Comparison of ENCODE assay signal across 28 mouse cellular contexts in genomic region chr5:126566226-126566625, GRCm38 (mm10).
"Had no signal": no experiment of that assay in that cellular context is flagged by ENCODE, and none has a peak within 500 bp of the region (broad histone marks: within the 10 kb centered on the region; RNA-seq: fewer than 3 reads in every experiment).

No protein-coding gene starts in this region.

- H3K36me3 ChIP-seq: embryonic facial prominence, embryonic 10.5 days; embryonic facial prominence, embryonic 12.5 days; embryonic facial prominence, embryonic 13.5 days; embryonic facial prominence, embryonic 15.5 days; forebrain, embryonic 10.5 days; forebrain, embryonic 12.5 days; forebrain, embryonic 15.5 days had no signal

- H3K9me3 ChIP-seq: embryonic facial prominence, embryonic 10.5 days; embryonic facial prominence, embryonic 12.5 days; embryonic facial prominence, embryonic 13.5 days; embryonic facial prominence, embryonic 15.5 days; forebrain, embryonic 10.5 days; forebrain, embryonic 12.5 days; forebrain, embryonic 13.5 days; forebrain, embryonic 15.5 days had no signal

- ATAC-seq: forebrain, embryonic 13.5 days; forebrain, embryonic 14.5 days; forebrain, embryonic 15.5 days; forebrain, embryonic 16.5 days; forebrain, postnatal 0 days had no signal

- H3K27me3 ChIP-seq: embryonic facial prominence, embryonic 12.5 days; embryonic facial prominence, embryonic 13.5 days; embryonic facial prominence, embryonic 15.5 days; forebrain, embryonic 12.5 days; forebrain, embryonic 13.5 days; forebrain, embryonic 15.5 days had no signal

- H3K4me1 ChIP-seq: embryonic facial prominence, embryonic 10.5 days; embryonic facial prominence, embryonic 12.5 days; embryonic facial prominence, embryonic 13.5 days; embryonic facial prominence, embryonic 15.5 days; forebrain, embryonic 10.5 days; forebrain, embryonic 12.5 days; forebrain, embryonic 13.5 days; forebrain, embryonic 15.5 days had no signal

- DNase-seq: cerebellum, adult 2 months; cerebellum, adult 8-10 months; cerebellum, adult 9-10 months; cerebellum, adult 9-11 months; cerebellum, postnatal 10 days; cerebellum, postnatal 14 days; cerebellum, postnatal 25 days; cerebellum, postnatal 36 days; embryo, embryonic 11 days; forebrain, postnatal 0 days; gastrocnemius, adult 2 months; gastrocnemius, postnatal 10 days; gastrocnemius, postnatal 14 days; gastrocnemius, postnatal 25 days; gastrocnemius, postnatal 36 days; heart, adult 18-20 months; heart, adult 2 months had no signal

- H3K4me3 ChIP-seq: embryonic facial prominence, embryonic 10.5 days; embryonic facial prominence, embryonic 12.5 days; embryonic facial prominence, embryonic 13.5 days; embryonic facial prominence, embryonic 15.5 days; erythroblast, embryonic 14.5 days; forebrain, embryonic 10.5 days; forebrain, embryonic 12.5 days; forebrain, embryonic 13.5 days; forebrain, embryonic 15.5 days; gastrocnemius, adult 2 months; heart, adult 2 months had no signal

- H3K27ac ChIP-seq: embryonic facial prominence, embryonic 10.5 days; embryonic facial prominence, embryonic 12.5 days; embryonic facial prominence, embryonic 13.5 days; embryonic facial prominence, embryonic 15.5 days; forebrain, embryonic 10.5 days; forebrain, embryonic 12.5 days; forebrain, embryonic 13.5 days; forebrain, embryonic 15.5 days; gastrocnemius, adult 2 months; heart, adult 2 months had no signal

- H3K9ac ChIP-seq: embryonic facial prominence, embryonic 12.5 days; embryonic facial prominence, embryonic 13.5 days; embryonic facial prominence, embryonic 15.5 days; forebrain, embryonic 12.5 days; forebrain, embryonic 13.5 days; forebrain, embryonic 15.5 days; forebrain, postnatal 0 days had no signal

- H3K4me2 ChIP-seq: embryonic facial prominence, embryonic 12.5 days; embryonic facial prominence, embryonic 13.5 days; embryonic facial prominence, embryonic 15.5 days; forebrain, embryonic 12.5 days; forebrain, embryonic 13.5 days; forebrain, embryonic 15.5 days had no signal
